Mouse (Mus musculus) left cerebral cortex, postnatal 10 days (tissue): Measurements from ENCODE around the gene Apof. TPM values are rescaled to one million over a fixed set of nuclear protein-coding genes. Genes with fewer than 3 reads are reported as not detected.
"Not testable (repeated sequence)": the region's sequence is repeated elsewhere in the genome, so short reads cannot be mapped to it uniquely, and the experiment has no call there.

Experiments used
- DNase-seq, 2 experiments: peaks; one replicate each; pipeline ENCODE4 v3.0.0; 2021 to 2022; ENCODE audit warnings: low spot score in 2 of 2, mixed read lengths in 1 of 2; ENCODE audit errors: extremely low spot score in 1 of 2
- intact Hi-C: fragments of 180-260 bp; cut with DNase I; formaldehyde crosslinking; loops from one replicate; pipeline ENCODE4 v1.15.1; 2025
- total RNA-seq, 2 experiments: library from RNA; stranded (reverse); gene quantifications; 2 replicates each; pipeline ENCODE4 v1.2.3; 2021

The Apof gene
- total RNA-seq, 2 experiments from 2014 or later = not detected

GRCm38 (mm10) chr10:128283604-128284579 is 15.4 kb downstream of the Apof start:
- intact Hi-C loops = loop anchor here (5.0 kb wide), 1 partner anchor 72 kb away; the partner anchor contains the start of gene Spryd4
- DNase-seq = peak; percentile 44 to 74

- peak in 1 of 2 experiments; percentile 13 for DNase-seq
- intact Hi-C loops = not testable (repeated sequence)
Measured at GRCm38 (mm10) chr10:128290594-128290993, 22.1 kb downstream of the Apof start.

- no peak for DNase-seq
- intact Hi-C loops = no loop called here
Measured at GRCm38 (mm10) chr10:128296370-128297090, 28.1 kb downstream of the Apof start.

GRCm38 (mm10) chr10:128297221-128297620 is 28.8 kb downstream of the Apof start:
- intact Hi-C loops = no loop called here

GRCm38 (mm10) chr10:128297622-128298021 is 29.2 kb downstream of the Apof start:
- intact Hi-C loops = no loop called here
- DNase-seq = peak in 1 of 2 experiments; percentile 44

More at GRCm38 (mm10) chr10:128297221-128297620, 28.8 kb downstream of the Apof start:
- no peak for DNase-seq

- intact Hi-C loops = no loop called here
- DNase-seq = no peak
Measured at GRCm38 (mm10) chr10:128298243-128298642, 29.8 kb downstream of the Apof start.

- intact Hi-C loops = no loop called here
- DNase-seq = no peak
Measured at GRCm38 (mm10) chr10:128298702-128299171, 30.3 kb downstream of the Apof start, which contains the start of gene Il23a. Gene Il23a (minus strand): TSS chr10:128298752.

- no peak for DNase-seq
- intact Hi-C loops = no loop called here
Measured at GRCm38 (mm10) chr10:128302357-128302756, 33.9 kb downstream of the Apof start.

- no peak for DNase-seq
- intact Hi-C loops = no loop called here
Measured at GRCm38 (mm10) chr10:128302785-128303125, 34.3 kb downstream of the Apof start.

- intact Hi-C loops = no loop called here
- peak; percentile 99 to 100 for DNase-seq
Measured at GRCm38 (mm10) chr10:128303126-128304021, 34.9 kb downstream of the Apof start, which contains the start of gene Pan2. Gene Pan2 (plus strand): TSS chr10:128303335.

GRCm38 (mm10) chr10:128309654-128310053 is 41.2 kb downstream of the Apof start:
- DNase-seq = no peak
- intact Hi-C loops = no loop called here

- intact Hi-C loops = no loop called here
Measured at GRCm38 (mm10) chr10:128310177-128310576, 41.7 kb downstream of the Apof start.

GRCm38 (mm10) chr10:128310902-128311301 is 42.4 kb downstream of the Apof start:
- intact Hi-C loops = no loop called here
- no peak for DNase-seq

More at GRCm38 (mm10) chr10:128310177-128310576, 41.7 kb downstream of the Apof start:
- DNase-seq = peak in 1 of 2 experiments; percentile 72

- intact Hi-C loops = no loop called here
- DNase-seq = no peak
Measured at GRCm38 (mm10) chr10:128315578-128315977, 47.1 kb downstream of the Apof start.

Other genes with a start within 250 kb of the Apof start
- 100 to 1,000 TPM; 351 to 355 TPM for gene Naca, start 233.1 kb upstream of the Apof start, total RNA-seq
- 100 to 1,000 TPM; 149 to 156 TPM for gene Ptges3, start 209.7 kb upstream of the Apof start, total RNA-seq
- 1,000 to 10,000 TPM; 1,572 to 1,686 TPM for gene Atp5b, start 185.4 kb upstream of the Apof start, total RNA-seq
- 10 to 100 TPM; 29.5 to 31.3 TPM for gene Baz2a, start 177.1 kb upstream of the Apof start, total RNA-seq
- 10 to 100 TPM; 10.7 to 11.6 TPM for gene Rbms2, start 88.4 kb upstream of the Apof start, total RNA-seq
- gene Gls2, start 74.2 kb upstream of the Apof start, total RNA-seq = 10 to 100 TPM; 17.8 to 18.7 TPM
- 10 to 100 TPM; 11.5 to 12.6 TPM for gene Spryd4, start 56.9 kb upstream of the Apof start, total RNA-seq
- gene Mip, start 42.8 kb upstream of the Apof start, total RNA-seq = not detected
- 1 to 10 TPM; 8.3 to 9.7 TPM for gene Timeless, start 36.6 kb upstream of the Apof start, total RNA-seq
- not detected for gene Apon, start 14.6 kb upstream of the Apof start, total RNA-seq
- gene Stat2, start 1.9 kb downstream of the Apof start, total RNA-seq = 10 to 100 TPM; 20.2 to 26.0 TPM
- under 1 TPM; 0.43 to 0.58 TPM for gene Il23a, start 30.1 kb downstream of the Apof start, total RNA-seq
- gene Pan2, start 34.7 kb downstream of the Apof start, total RNA-seq = 10 to 100 TPM; 13.0 to 14.1 TPM
- gene Cnpy2, start 53.8 kb downstream of the Apof start, total RNA-seq = 10 to 100 TPM; 64.4 to 69.7 TPM
- gene Cs, start 69.1 kb downstream of the Apof start, total RNA-seq = 100 to 1,000 TPM; 287 to 288 TPM
- gene Coq10a, start 100.3 kb downstream of the Apof start, total RNA-seq = 10 to 100 TPM; 69.8 to 74.6 TPM
- gene Ankrd52, start 108.4 kb downstream of the Apof start, total RNA-seq = 10 to 100 TPM; 74.4 TPM
- gene Slc39a5, start 132.6 kb downstream of the Apof start, total RNA-seq = under 1 TPM; 0.56 to 0.69 TPM
- 10 to 100 TPM; 88.5 to 93.8 TPM for gene Nabp2, start 142.8 kb downstream of the Apof start, total RNA-seq
- gene Rnf41, start 143.0 kb downstream of the Apof start, total RNA-seq = 10 to 100 TPM; 79.3 to 81.6 TPM
- gene Smarcc2, start 190.6 kb downstream of the Apof start, total RNA-seq = 100 to 1,000 TPM; 204 to 226 TPM
- 100 to 1,000 TPM; 602 to 610 TPM for gene Myl6, start 225.5 kb downstream of the Apof start, total RNA-seq
- gene Myl6b, start 230.0 kb downstream of the Apof start, total RNA-seq = 10 to 100 TPM; 30.9 to 34.1 TPM